Mouse (Mus musculus): ENCODE data around the gene Etnk2. TPM values are rescaled to one million over a fixed set of nuclear protein-coding genes. Genes with fewer than 3 reads are reported as not detected.

Gene Etnk2
- polyA plus RNA-seq, 1 experiment = 3.3 TPM

DNA sequence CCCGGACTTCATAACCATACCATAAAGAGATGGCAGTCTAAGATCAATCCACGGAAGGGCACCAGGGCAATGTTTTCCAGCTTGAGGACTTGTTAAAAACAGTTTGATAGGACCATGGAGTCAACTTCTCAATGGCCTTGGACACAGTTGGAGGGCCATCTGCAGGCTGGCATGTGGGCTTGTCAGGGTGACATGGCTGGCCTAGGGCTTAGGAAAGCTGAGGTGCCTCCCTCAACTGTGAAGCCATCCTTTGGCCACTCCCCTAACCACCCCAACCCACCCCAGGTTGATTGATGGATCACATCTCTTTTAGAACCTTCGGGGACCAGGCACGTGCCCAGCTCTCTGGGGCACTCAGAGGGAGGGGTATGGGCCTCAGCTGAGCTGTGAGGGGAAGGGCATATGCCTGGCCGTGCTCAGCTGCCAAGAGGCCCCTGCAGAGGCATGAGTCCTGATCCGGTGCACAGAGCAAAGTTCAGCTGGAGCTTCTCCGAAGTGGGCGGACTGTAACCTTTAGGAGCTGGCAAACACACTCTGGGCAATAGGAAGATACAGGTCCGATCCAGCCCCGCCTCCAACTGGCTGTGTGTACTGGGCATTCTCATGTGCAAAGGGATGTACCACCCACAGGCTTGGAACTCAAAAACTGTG, 12.4 kb downstream of the Etnk2 start:
- Histone ChIP-seq H3K27ac (ENCODE audit: insufficient read depth, low read length) (no peak overlapping the region), H3K36me3 (ENCODE audit: control insufficient read depth, insufficient read depth, low read length, poor library complexity, severe bottlenecking) (no peaks in the 10 kb centered on the region), H3K9ac (ENCODE audit: low read depth, poor library complexity, severe bottlenecking) (no peak overlapping the region), H3K27me3 (ENCODE audit: control insufficient read depth, insufficient read depth, low read length, poor library complexity, severe bottlenecking) (no peaks in the 10 kb centered on the region), H3K4me3 (ENCODE audit: low read depth, low read length) (no peak overlapping the region), H3K4me1 (ENCODE audit: control insufficient read depth, insufficient read depth, low read length) (peaks cover 8% of the 10 kb centered on the region), H3K9me3 (replicated peaks; ENCODE audit: control insufficient read depth, insufficient read depth, low read length, poor library complexity, severe bottlenecking) (no peaks in the 10 kb centered on the region)
- TF ChIP-seq POLR2A (IDR thresholded peaks at IDR 0.05; ENCODE audit: insufficient read depth, low read length) (no peak), EP300 (IDR thresholded peaks at IDR 0.05; ENCODE audit: insufficient read depth, low read depth, low read length) (no peak), CTCF (IDR thresholded peaks at IDR 0.05; ENCODE audit: low read depth, low read length) (no peak)

DNA sequence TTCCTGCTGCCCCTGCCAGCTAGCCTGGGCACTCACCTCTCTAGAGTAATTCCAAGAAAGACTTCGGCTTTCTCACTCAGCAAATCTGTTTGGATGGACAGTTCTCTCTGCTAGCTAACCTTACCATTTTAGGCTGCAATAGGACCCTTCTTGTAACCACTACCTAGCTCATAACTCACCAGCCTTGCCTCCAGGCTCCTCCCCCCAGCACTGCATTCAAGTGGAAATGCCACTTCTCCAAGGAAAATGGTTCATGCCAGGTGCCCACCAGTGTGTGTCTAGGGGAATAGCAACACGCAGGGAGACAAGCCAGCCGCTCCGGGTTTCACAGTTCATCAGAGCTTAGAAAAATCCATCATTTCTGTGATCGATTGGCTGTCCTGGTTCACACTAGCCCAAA, 14.2 kb downstream of the Etnk2 start:
- no peaks in the 10 kb centered on the region for H3K36me3 ChIP-seq (ENCODE audit: control insufficient read depth, insufficient read depth, low read length, poor library complexity, severe bottlenecking)
- no peak overlapping the region for H3K27ac ChIP-seq (ENCODE audit: insufficient read depth, low read length)
- TF ChIP-seq EP300 (IDR thresholded peaks at IDR 0.05; ENCODE audit: insufficient read depth, low read depth, low read length) (no peak), POLR2A (IDR thresholded peaks at IDR 0.05; ENCODE audit: insufficient read depth, low read length) (no peak), CTCF (IDR thresholded peaks at IDR 0.05; ENCODE audit: low read depth, low read length) (no peak)
- H3K4me1 ChIP-seq (ENCODE audit: control insufficient read depth, insufficient read depth, low read length) = peaks cover 8% of the 10 kb centered on the region
- H3K9me3 ChIP-seq (replicated peaks; ENCODE audit: control insufficient read depth, insufficient read depth, low read length, poor library complexity, severe bottlenecking) = no peaks in the 10 kb centered on the region
- H3K27me3 ChIP-seq (ENCODE audit: control insufficient read depth, insufficient read depth, low read length, poor library complexity, severe bottlenecking) = no peaks in the 10 kb centered on the region
- H3K9ac ChIP-seq (ENCODE audit: low read depth, poor library complexity, severe bottlenecking) = no peak overlapping the region
- no peak overlapping the region for H3K4me3 ChIP-seq (ENCODE audit: low read depth, low read length)

DNA sequence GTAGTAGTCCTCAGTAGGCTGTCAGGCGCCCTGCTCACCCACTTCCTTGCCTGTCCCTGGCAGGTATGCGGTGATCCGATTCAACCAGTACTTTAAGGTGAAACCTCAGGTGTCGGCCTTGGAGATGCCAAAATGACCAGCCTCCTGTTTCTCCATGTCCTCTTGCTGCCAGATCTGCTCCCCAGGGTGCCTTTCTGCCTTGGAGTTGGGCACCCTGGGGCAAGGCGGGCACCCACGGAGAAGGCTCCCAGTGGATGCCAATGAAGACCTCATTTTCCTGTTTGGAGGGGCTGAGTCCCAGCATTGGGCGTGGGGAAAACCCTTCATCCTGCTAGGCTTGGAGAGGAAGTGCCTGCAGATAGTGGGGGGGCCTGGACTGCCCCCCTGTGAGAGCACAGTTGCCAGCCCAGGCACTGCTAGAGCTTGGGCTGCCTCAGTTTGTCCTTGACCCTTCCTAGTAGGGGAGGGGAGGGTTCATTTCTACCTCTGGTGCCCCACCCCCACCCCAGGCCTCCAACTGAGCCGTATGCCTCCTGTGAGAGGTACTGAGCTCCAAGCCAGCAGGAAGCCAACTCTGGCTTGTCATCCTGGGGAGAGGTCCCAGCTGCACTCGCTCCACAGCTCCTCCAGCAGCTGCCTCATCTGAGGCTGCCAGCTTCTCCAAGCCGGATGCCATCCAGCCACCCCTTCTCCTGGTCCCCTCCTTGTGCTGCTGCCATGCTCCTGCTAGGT, 16.0 kb downstream of the Etnk2 start:
- Histone ChIP-seq H3K27me3 (ENCODE audit: control insufficient read depth, insufficient read depth, low read length, poor library complexity, severe bottlenecking) (no peaks in the 10 kb centered on the region), H3K27ac (ENCODE audit: insufficient read depth, low read length) (no peak overlapping the region), H3K9ac (ENCODE audit: low read depth, poor library complexity, severe bottlenecking) (no peak overlapping the region), H3K36me3 (ENCODE audit: control insufficient read depth, insufficient read depth, low read length, poor library complexity, severe bottlenecking) (no peaks in the 10 kb centered on the region), H3K4me3 (ENCODE audit: low read depth, low read length) (no peak overlapping the region), H3K4me1 (ENCODE audit: control insufficient read depth, insufficient read depth, low read length) (peaks cover 12% of the 10 kb centered on the region), H3K9me3 (replicated peaks; ENCODE audit: control insufficient read depth, insufficient read depth, low read length, poor library complexity, severe bottlenecking) (no peaks in the 10 kb centered on the region)
- TF ChIP-seq POLR2A (IDR thresholded peaks at IDR 0.05; ENCODE audit: insufficient read depth, low read length) = no peak
- no peak for TF ChIP-seq CTCF (IDR thresholded peaks at IDR 0.05; ENCODE audit: low read depth, low read length)
- TF ChIP-seq EP300 (IDR thresholded peaks at IDR 0.05; ENCODE audit: insufficient read depth, low read depth, low read length) = peak; percentile 78

DNA sequence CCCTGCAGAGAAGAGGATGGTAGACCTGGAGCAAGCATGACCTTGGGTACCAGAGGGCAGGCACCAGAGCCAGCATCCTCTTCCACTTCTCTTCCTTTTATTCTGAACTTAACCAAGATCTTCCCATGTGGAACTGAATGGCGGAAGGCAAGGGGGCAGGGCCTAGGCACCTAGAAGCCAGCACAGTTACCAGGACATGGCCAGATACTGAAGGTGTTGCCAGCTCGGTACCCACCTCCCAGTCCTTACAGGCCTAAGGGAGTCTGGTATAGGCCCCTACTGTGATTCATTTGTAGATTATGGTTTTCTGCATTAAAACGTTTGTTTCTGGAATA, 16.6 kb downstream of the Etnk2 start:
- Histone ChIP-seq H3K27me3 (ENCODE audit: control insufficient read depth, insufficient read depth, low read length, poor library complexity, severe bottlenecking) (no peaks in the 10 kb centered on the region), H3K27ac (ENCODE audit: insufficient read depth, low read length) (no peak overlapping the region), H3K9me3 (replicated peaks; ENCODE audit: control insufficient read depth, insufficient read depth, low read length, poor library complexity, severe bottlenecking) (no peaks in the 10 kb centered on the region), H3K9ac (ENCODE audit: low read depth, poor library complexity, severe bottlenecking) (no peak overlapping the region), H3K36me3 (ENCODE audit: control insufficient read depth, insufficient read depth, low read length, poor library complexity, severe bottlenecking) (no peaks in the 10 kb centered on the region), H3K4me3 (ENCODE audit: low read depth, low read length) (no peak overlapping the region), H3K4me1 (ENCODE audit: control insufficient read depth, insufficient read depth, low read length) (peaks cover 12% of the 10 kb centered on the region)
- TF ChIP-seq POLR2A (IDR thresholded peaks at IDR 0.05; ENCODE audit: insufficient read depth, low read length) (no peak), CTCF (IDR thresholded peaks at IDR 0.05; ENCODE audit: low read depth, low read length) (no peak)

DNA sequence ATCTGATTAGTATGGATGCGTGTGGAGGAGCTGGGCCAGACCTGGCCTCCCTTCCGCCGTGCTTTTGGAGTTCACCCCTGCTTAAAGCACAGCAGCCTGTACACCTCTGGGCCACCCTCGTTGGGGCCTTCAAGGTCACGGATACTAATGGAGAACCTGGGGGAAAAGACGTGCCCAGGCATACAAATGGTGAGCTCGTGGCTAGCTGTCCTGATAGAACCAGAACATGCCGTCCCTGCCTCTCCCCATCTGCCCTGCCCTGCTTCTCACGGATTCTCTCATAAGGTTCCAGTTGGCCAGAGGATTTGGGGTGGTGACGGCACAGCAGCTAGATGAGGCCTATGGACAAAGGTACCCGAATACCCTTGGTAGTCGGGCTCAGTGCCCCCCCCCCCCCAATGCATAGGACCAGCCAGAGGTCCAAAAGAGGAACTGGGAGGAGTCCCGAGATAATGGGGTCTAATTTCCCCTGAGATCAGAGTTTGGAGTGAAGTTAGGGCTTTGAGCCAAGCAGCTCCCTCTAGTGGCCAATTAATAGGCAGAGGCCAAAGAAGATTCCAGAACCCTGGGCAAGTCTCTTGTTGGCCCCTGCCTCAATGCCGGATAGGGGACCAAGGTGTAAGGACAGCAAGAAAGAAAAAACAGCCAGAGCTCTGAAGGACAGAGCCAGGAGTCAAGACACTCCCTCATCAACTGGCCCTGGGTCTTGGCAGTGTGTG, 17.1 kb downstream of the Etnk2 start:
- H3K36me3 ChIP-seq (ENCODE audit: control insufficient read depth, insufficient read depth, low read length, poor library complexity, severe bottlenecking) = no peaks in the 10 kb centered on the region
- no peaks in the 10 kb centered on the region for H3K27me3 ChIP-seq (ENCODE audit: control insufficient read depth, insufficient read depth, low read length, poor library complexity, severe bottlenecking)
- H3K27ac ChIP-seq (ENCODE audit: insufficient read depth, low read length) = no peak overlapping the region
- H3K9me3 ChIP-seq (replicated peaks; ENCODE audit: control insufficient read depth, insufficient read depth, low read length, poor library complexity, severe bottlenecking) = no peaks in the 10 kb centered on the region
- peaks cover 12% of the 10 kb centered on the region for H3K4me1 ChIP-seq (ENCODE audit: control insufficient read depth, insufficient read depth, low read length)
- H3K9ac ChIP-seq (ENCODE audit: low read depth, poor library complexity, severe bottlenecking) = no peak overlapping the region
- TF ChIP-seq POLR2A (IDR thresholded peaks at IDR 0.05; ENCODE audit: insufficient read depth, low read length) (no peak), EP300 (IDR thresholded peaks at IDR 0.05; ENCODE audit: insufficient read depth, low read depth, low read length) (no peak), CTCF (IDR thresholded peaks at IDR 0.05; ENCODE audit: low read depth, low read length) (peak; percentile 48)
- no peak overlapping the region for H3K4me3 ChIP-seq (ENCODE audit: low read depth, low read length)

- Histone ChIP-seq H3K27me3 (ENCODE audit: control insufficient read depth, insufficient read depth, low read length, poor library complexity, severe bottlenecking) (no peaks in the 10 kb centered on the region), H3K4me1 (ENCODE audit: control insufficient read depth, insufficient read depth, low read length) (peaks cover 12% of the 10 kb centered on the region), H3K9me3 (replicated peaks; ENCODE audit: control insufficient read depth, insufficient read depth, low read length, poor library complexity, severe bottlenecking) (no peaks in the 10 kb centered on the region), H3K4me3 (ENCODE audit: low read depth, low read length) (no peak overlapping the region), H3K36me3 (ENCODE audit: control insufficient read depth, insufficient read depth, low read length, poor library complexity, severe bottlenecking) (no peaks in the 10 kb centered on the region), H3K9ac (ENCODE audit: low read depth, poor library complexity, severe bottlenecking) (no peak overlapping the region), H3K27ac (ENCODE audit: insufficient read depth, low read length) (no peak overlapping the region)
- TF ChIP-seq CTCF (IDR thresholded peaks at IDR 0.05; ENCODE audit: low read depth, low read length) = peak; percentile 97
- TF ChIP-seq EP300 (IDR thresholded peaks at IDR 0.05; ENCODE audit: insufficient read depth, low read depth, low read length) = no peak
- no peak for TF ChIP-seq POLR2A (IDR thresholded peaks at IDR 0.05; ENCODE audit: insufficient read depth, low read length)
Observed at GRCm38 (mm10) chr1:133382008-133382407, 18.6 kb downstream of the Etnk2 start.
